In genomic region chr8:70118726-70119700, GRCm38 (mm10) we compare ENCODE assay signal across 8 mouse cellular contexts. TPM values are rescaled to one million over a fixed set of nuclear protein-coding genes. Genes with fewer than 3 reads are reported as not detected.
A peak's percentile ranks its signal among the peaks of the same experiment; 100 is the strongest.
DNase-seq lines count a peak whose midpoint lies in the region; ATAC-seq and TF ChIP-seq lines count a peak whose summit lies in the region.
"Had no signal": no experiment of that assay in that cellular context is flagged by ENCODE, and none has a peak within 500 bp of the region (broad histone marks: within the 10 kb centered on the region; RNA-seq: fewer than 3 reads in every experiment).

No protein-coding gene starts in this region.

- peak overlapping the region; percentile 96 for H3K4me2 ChIP-seq in forebrain, embryonic 14.5 days (ENCODE audit: low read length)
- peak overlapping the region; percentile 88 for H3K4me2 ChIP-seq in neural tube, embryonic 14.5 days (ENCODE audit: low read depth, low read length)

- peaks cover 18% of the 10 kb centered on the region for H3K4me1 ChIP-seq in forebrain, embryonic 14.5 days (ENCODE audit: control insufficient read depth, insufficient read depth, low read length)
- H3K4me1 ChIP-seq in neural tube, embryonic 14.5 days (ENCODE audit: control insufficient read depth, insufficient read depth, low read length) = peaks cover 23% of the 10 kb centered on the region
- no peaks in the 10 kb centered on the region for H3K4me1 ChIP-seq in heart, adult 2 months (ENCODE audit: control insufficient read depth, insufficient read depth, low read length)

- peak overlapping the region; percentile 96 for H3K27ac ChIP-seq in forebrain, embryonic 14.5 days (ENCODE audit: low read depth, low read length)
- H3K27ac ChIP-seq in neural tube, embryonic 14.5 days (ENCODE audit: low read depth, low read length) = peak overlapping the region; percentile 92
- H3K27ac ChIP-seq in heart, adult 2 months = no peak overlapping the region

- H3K27me3 ChIP-seq in forebrain, embryonic 14.5 days (replicated peaks; ENCODE audit: control insufficient read depth, insufficient read depth, low read length) = 0 out of 2 replicates have a peak, but pooled peaks cover 3% of the 10 kb centered on the region
- H3K27me3 ChIP-seq in neural tube, embryonic 14.5 days (ENCODE audit: control insufficient read depth, insufficient read depth, low read length) = no peaks in the 10 kb centered on the region
- peaks cover 1% of the 10 kb centered on the region; the same call in 1 of the 2 replicates for H3K27me3 ChIP-seq in heart, adult 2 months (ENCODE audit: control insufficient read depth, insufficient read depth, low read length)

- H3K9me3 ChIP-seq in forebrain, embryonic 14.5 days (replicated peaks; ENCODE audit: control insufficient read depth, low read length) = no peaks in the 10 kb centered on the region
- H3K9me3 ChIP-seq in neural tube, embryonic 14.5 days (ENCODE audit: control insufficient read depth, low read length) = no peaks in the 10 kb centered on the region

- TF ChIP-seq POLR2A in brain, embryonic 14.5 days (IDR thresholded peaks at IDR 0.05; ENCODE audit: borderline replicate concordance, extremely low read depth, insufficient read depth, insufficient read length, poor library complexity, severe bottlenecking) = peak; percentile 59; the same call in 1 of the 2 replicates
- no peak for TF ChIP-seq POLR2A in heart, adult 2 months (IDR thresholded peaks at IDR 0.05; ENCODE audit: insufficient read depth, low read depth, low read length)

- peak overlapping the region; percentile 83 for H3K9ac ChIP-seq in forebrain, embryonic 14.5 days (ENCODE audit: low read length)
- H3K9ac ChIP-seq in neural tube, embryonic 14.5 days (replicated peaks; ENCODE audit: low read depth, low read length) = peak overlapping the region; percentile 81
- no peak overlapping the region for H3K9ac ChIP-seq in heart, adult 2 months (ENCODE audit: low read depth, low read length)

- TF ChIP-seq CTCF in brain, embryonic 14.5 days (IDR thresholded peaks at IDR 0.05; ENCODE audit: borderline replicate concordance, extremely low read depth, insufficient read depth, insufficient read length) = peak; percentile 49; the same call in 1 of the 2 replicates
- TF ChIP-seq CTCF in heart, adult 2 months (IDR thresholded peaks at IDR 0.05) = no peak

- intact Hi-C loops in heart, adult 2 months (cut with DNase I) = no loop called here

- WGBS in forebrain, embryonic 14.5 days = 1% methylated on average over 17 of the region's 17 CpGs
- 2% methylated on average over 17 of the region's 17 CpGs for WGBS in neural tube, embryonic 14.5 days
- WGBS in heart, adult 2 months = 22% methylated on average over 17 of the region's 17 CpGs

- H3K36me3 ChIP-seq in forebrain, embryonic 14.5 days (ENCODE audit: control insufficient read depth, insufficient read depth, low read length) = peaks cover 28% of the 10 kb centered on the region
- peaks cover 12% of the 10 kb centered on the region; the same call in 1 of the 2 replicates for H3K36me3 ChIP-seq in neural tube, embryonic 14.5 days (ENCODE audit: control insufficient read depth, insufficient read depth, low read length)
- H3K36me3 ChIP-seq in heart, adult 2 months (ENCODE audit: control insufficient read depth, insufficient read depth, low read length) = no peaks in the 10 kb centered on the region

- TF ChIP-seq EP300 in heart, adult 2 months (IDR thresholded peaks at IDR 0.05; ENCODE audit: insufficient read depth, low read depth, low read length) = no peak

- ATAC-seq in forebrain, embryonic 14.5 days = peak; percentile 91
- ATAC-seq in neural tube, embryonic 14.5 days (ENCODE audit: low read depth) = peak; percentile 83

- H3K79me2 ChIP-seq in heart, adult 2 months (replicated peaks; ENCODE audit: control insufficient read depth, insufficient read depth, low read length) = no peaks in the 10 kb centered on the region

- DNase-seq in brain, embryonic 14.5 days (ENCODE audit: low read depth) = peak; percentile 97
- peak; percentile 95 for DNase-seq in forebrain, embryonic 14.5 days (ENCODE audit: low spot score)
- peak; percentile 54 to 62 for DNase-seq in layer of hippocampus, postnatal 36 days
- no peak for DNase-seq in spleen, postnatal 4 days (ENCODE audit: low spot score in 2 of 2)
- no peak for DNase-seq in thymus, postnatal 25 days
- DNase-seq in heart, adult 2 months = no peak

- H3K4me3 ChIP-seq in forebrain, embryonic 14.5 days (ENCODE audit: low read depth, low read length) = peak overlapping the region; percentile 72
- peak overlapping the region; percentile 66 for H3K4me3 ChIP-seq in neural tube, embryonic 14.5 days (ENCODE audit: low read depth, low read length)
- no peak overlapping the region for H3K4me3 ChIP-seq in heart, adult 2 months

RNA-seq across cellular contexts. Expression of gene Ncan, which starts 1.7 kb away (rescaled TPM):
- 69.8 and 144 TPM in 2 replicates for polyA plus RNA-seq in brain, embryonic 14.5 days (2012; rRNA removed)
- 75.4 and 94.1 TPM in 2 replicates for polyA plus RNA-seq in forebrain, embryonic 14.5 days (2014; fragmentation: Nextera tagmentation; extraction: Ambion mirVana)
- total RNA-seq in layer of hippocampus, postnatal 36 days (2021) = 100 to 1,000 TPM; 167 to 170 TPM
- 154 and 176 TPM in 2 replicates for polyA plus RNA-seq in neural tube, embryonic 14.5 days (2014; fragmentation: Nextera tagmentation; extraction: Ambion mirVana)
- under 1 TPM in 1 of 2 experiments, not detected in 1; 0.02 TPM for total RNA-seq in heart, adult 2 months (2021)
- polyA plus RNA-seq in heart, adult 2 months (2012; rRNA removed) = 0.08 and 0.18 TPM in 2 replicates
- total RNA-seq: megakaryocyte, adult 5-6 weeks had no signal

RNA-seq across cellular contexts. Expression of gene Nr2c2ap, which starts 12.1 kb away (rescaled TPM):
- 17.5 and 24.0 TPM in 2 replicates for polyA plus RNA-seq in brain, embryonic 14.5 days (2012; rRNA removed)
- 41.4 and 46.0 TPM in 2 replicates for polyA plus RNA-seq in forebrain, embryonic 14.5 days (2014; fragmentation: Nextera tagmentation; extraction: Ambion mirVana)
- total RNA-seq in layer of hippocampus, postnatal 36 days (2021) = 10 to 100 TPM; 25.4 to 30.5 TPM
- polyA plus RNA-seq in neural tube, embryonic 14.5 days (2014; fragmentation: Nextera tagmentation; extraction: Ambion mirVana) = 22.9 and 35.3 TPM in 2 replicates
- 1 to 10 TPM; 5.5 to 7.6 TPM for total RNA-seq in heart, adult 2 months (2021)
- polyA plus RNA-seq in heart, adult 2 months (2012; rRNA removed) = 7.0 and 10.7 TPM in 2 replicates

RNA-seq across cellular contexts. Expression of gene Rfxank, which starts 19.9 kb away (rescaled TPM):
- polyA plus RNA-seq in brain, embryonic 14.5 days (2012; rRNA removed) = 19.1 and 20.0 TPM in 2 replicates
- polyA plus RNA-seq in forebrain, embryonic 14.5 days (2014; fragmentation: Nextera tagmentation; extraction: Ambion mirVana) = 8.7 and 9.2 TPM in 2 replicates
- 10 to 100 TPM; 14.0 to 15.3 TPM for total RNA-seq in layer of hippocampus, postnatal 36 days (2021)
- polyA plus RNA-seq in neural tube, embryonic 14.5 days (2014; fragmentation: Nextera tagmentation; extraction: Ambion mirVana) = 9.4 and 12.2 TPM in 2 replicates
- total RNA-seq in heart, adult 2 months (2021) = 10 to 100 TPM; 18.1 to 18.6 TPM
- polyA plus RNA-seq in heart, adult 2 months (2012; rRNA removed) = 30.9 and 41.5 TPM in 2 replicates

RNA-seq across cellular contexts. Expression of gene Borcs8, which starts 20.3 kb away (rescaled TPM):
- polyA plus RNA-seq in brain, embryonic 14.5 days (2012; rRNA removed) = 93.3 and 126 TPM in 2 replicates
- 66.2 and 76.7 TPM in 2 replicates for polyA plus RNA-seq in forebrain, embryonic 14.5 days (2014; fragmentation: Nextera tagmentation; extraction: Ambion mirVana)
- 10 to 100 TPM; 43.9 to 50.8 TPM for total RNA-seq in layer of hippocampus, postnatal 36 days (2021)
- polyA plus RNA-seq in neural tube, embryonic 14.5 days (2014; fragmentation: Nextera tagmentation; extraction: Ambion mirVana) = 63.7 and 72.3 TPM in 2 replicates
- total RNA-seq in heart, adult 2 months (2021) = 10 to 100 TPM; 22.6 to 23.7 TPM
- polyA plus RNA-seq in heart, adult 2 months (2012; rRNA removed) = 45.3 and 46.6 TPM in 2 replicates

RNA-seq across cellular contexts. Expression of gene Mef2b, which starts 20.5 kb away (rescaled TPM):
- polyA plus RNA-seq in brain, embryonic 14.5 days (2012; rRNA removed) = 0.22 and 0.33 TPM in 2 replicates
- polyA plus RNA-seq in forebrain, embryonic 14.5 days (2014; fragmentation: Nextera tagmentation; extraction: Ambion mirVana) = 0.30 and 0.77 TPM in 2 replicates
- total RNA-seq in layer of hippocampus, postnatal 36 days (2021) = under 1 TPM; 0.27 to 0.38 TPM
- 0.27 and 0.72 TPM in 2 replicates for polyA plus RNA-seq in neural tube, embryonic 14.5 days (2014; fragmentation: Nextera tagmentation; extraction: Ambion mirVana)
- total RNA-seq in heart, adult 2 months (2021) = under 1 TPM; 0.25 to 0.44 TPM
- 0.27 and 0.38 TPM in 2 replicates for polyA plus RNA-seq in heart, adult 2 months (2012; rRNA removed)
- total RNA-seq: megakaryocyte, adult 5-6 weeks had no signal

Comparison
In these comparisons a context has a peak if more than half of its experiments do, and no peak if none do; other contexts are left out.
1. DNase-seq: peak in brain, embryonic 14.5 days (single experiment), forebrain, embryonic 14.5 days (single experiment) and layer of hippocampus, postnatal 36 days (2 of 2); none in spleen, postnatal 4 days (0 of 2), thymus, postnatal 25 days (single experiment) and heart, adult 2 months (0 of 2).
2. RNA of gene Ncan, which starts 1.7 kb away (polyA plus RNA-seq): 154 to 176 TPM in neural tube, embryonic 14.5 days, 69.8 to 144 TPM in brain, embryonic 14.5 days and 75.4 to 94.1 TPM in forebrain, embryonic 14.5 days; 0.08 to 0.18 TPM in heart, adult 2 months; every median in the first group is over 10 times any median in the second.